Mouse (Mus musculus): ENCODE measurements around the gene Edf1. TPM values are rescaled to one million over a fixed set of nuclear protein-coding genes. Genes with fewer than 3 reads are reported as not detected.
A peak's percentile ranks its signal among the peaks of the same experiment; 100 is the strongest.
"Not testable (repeated sequence)": the region's sequence is repeated elsewhere in the genome, so short reads cannot be mapped to it uniquely, and the experiment has no call there.

Edf1 gene
- polyA plus RNA-seq, 1 experiment from 2014 or later = 374 TPM

DNA sequence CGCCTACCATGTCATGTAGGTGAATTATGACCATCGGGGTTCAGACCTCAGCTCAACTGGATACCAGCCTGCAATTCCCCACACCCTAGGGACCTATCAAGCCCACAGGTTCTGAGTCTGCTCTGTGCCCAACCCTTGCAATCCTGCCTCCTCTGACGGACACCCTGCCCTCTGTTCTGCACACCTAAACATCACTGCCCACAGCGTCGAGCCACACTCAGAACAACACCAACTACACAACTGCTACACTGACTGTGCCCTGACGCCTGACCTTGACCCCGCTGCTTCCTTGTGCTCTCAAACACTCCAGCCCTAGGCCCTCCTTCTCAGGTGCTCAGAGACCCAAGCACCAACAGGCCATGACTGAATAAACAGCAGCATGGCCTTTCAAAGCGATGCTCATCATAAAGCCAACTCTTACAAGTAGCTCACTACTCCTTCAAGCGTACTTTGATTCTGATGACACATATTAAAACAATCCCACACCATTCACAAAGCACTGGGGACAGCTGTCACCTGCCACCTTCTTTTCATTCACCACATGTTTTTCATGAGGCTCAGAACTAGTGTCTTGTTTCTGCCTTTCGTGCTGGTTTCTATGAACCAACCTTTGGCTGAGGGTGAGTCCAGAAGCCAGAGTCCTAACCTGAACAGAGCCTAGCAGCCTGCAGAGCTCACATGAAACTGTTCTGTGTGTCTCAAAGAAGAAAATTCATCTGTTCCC, 15.8 kb upstream of the Edf1 start:
- ATAC-seq = no peak
- WGBS = 93% methylated on average over 10 of the region's 10 CpGs
- no peak overlapping the region for H3K4me2 ChIP-seq (ENCODE audit: low read length)

DNA sequence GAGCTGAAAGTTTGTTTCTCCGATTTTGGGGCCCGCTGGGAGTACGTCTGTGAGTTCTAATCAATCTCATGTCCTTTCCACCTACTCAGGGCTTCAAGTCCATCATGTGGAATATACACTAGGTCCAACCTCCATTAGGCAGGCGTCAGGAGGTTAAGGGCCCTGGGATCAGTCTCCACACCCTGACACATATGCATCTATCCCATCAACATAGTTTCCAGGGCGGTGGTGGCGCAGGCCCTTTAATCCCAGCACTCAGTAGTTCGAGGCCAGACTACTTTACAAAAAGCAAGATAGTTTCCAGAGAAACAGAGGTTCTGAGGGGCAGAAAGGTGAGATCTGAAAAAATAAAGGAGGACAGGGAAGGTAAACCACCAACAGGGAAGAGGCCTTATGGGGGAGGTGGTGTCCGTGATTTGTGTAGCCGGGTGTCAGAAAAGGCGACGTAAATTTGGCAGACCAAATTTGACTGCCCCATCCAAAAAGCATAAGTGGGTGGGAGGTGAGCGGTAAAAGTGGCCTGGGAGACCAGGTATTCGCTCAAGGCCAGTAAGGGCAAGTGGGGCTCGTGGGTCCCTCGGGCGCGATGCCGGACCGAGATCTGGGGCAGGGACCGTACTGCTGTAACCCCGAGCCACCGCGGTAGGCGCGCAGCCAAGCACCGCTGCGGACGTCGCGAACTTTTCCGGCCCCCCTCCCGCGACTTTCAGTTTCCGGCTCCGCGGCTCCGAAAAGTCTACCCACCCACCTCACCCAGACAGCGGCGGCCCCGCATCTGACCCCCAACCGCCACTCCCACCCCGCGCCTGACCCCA, 11.4 kb upstream of the Edf1 start:
- Histone ChIP-seq H3K27ac (ENCODE audit: low read length) (peak overlapping the region; percentile 50; the same call in 1 of the 2 replicates), H3K27me3 (ENCODE audit: control insufficient read depth, insufficient read depth, low read depth, low read length) (no peaks in the 10 kb centered on the region), H3K36me3 (ENCODE audit: control insufficient read depth, insufficient read depth, low read length) (no peaks in the 10 kb centered on the region), H3K4me1 (ENCODE audit: control insufficient read depth, insufficient read depth, low read length) (peaks cover 9% of the 10 kb centered on the region), H3K4me3 (ENCODE audit: low read depth, low read length) (peak overlapping the region; percentile 66), H3K4me2 (ENCODE audit: low read length) (peak overlapping the region; percentile 86), H3K9ac (ENCODE audit: low read depth, low read length) (peak overlapping the region; percentile 75), H3K9me3 (replicated peaks; ENCODE audit: control insufficient read depth, low read length, poor library complexity, severe bottlenecking) (no peaks in the 10 kb centered on the region)
- peak; percentile 73; the same call in 1 of the 2 replicates for ATAC-seq
- 8% methylated on average over 43 of the region's 43 CpGs for WGBS

More for the DNA sequence above, 15.8 kb upstream of the Edf1 start:
- H3K9ac ChIP-seq (ENCODE audit: low read depth, low read length) = no peak overlapping the region
- H3K36me3 ChIP-seq (ENCODE audit: control insufficient read depth, insufficient read depth, low read length) = no peaks in the 10 kb centered on the region
- H3K9me3 ChIP-seq (replicated peaks; ENCODE audit: control insufficient read depth, low read length, poor library complexity, severe bottlenecking) = no peaks in the 10 kb centered on the region
- no peak overlapping the region for H3K27ac ChIP-seq (ENCODE audit: low read length)
- H3K4me3 ChIP-seq (ENCODE audit: low read depth, low read length) = no peak overlapping the region
- no peaks in the 10 kb centered on the region for H3K27me3 ChIP-seq (ENCODE audit: control insufficient read depth, insufficient read depth, low read depth, low read length)
- peaks cover 6% of the 10 kb centered on the region for H3K4me1 ChIP-seq (ENCODE audit: control insufficient read depth, insufficient read depth, low read length)

DNA sequence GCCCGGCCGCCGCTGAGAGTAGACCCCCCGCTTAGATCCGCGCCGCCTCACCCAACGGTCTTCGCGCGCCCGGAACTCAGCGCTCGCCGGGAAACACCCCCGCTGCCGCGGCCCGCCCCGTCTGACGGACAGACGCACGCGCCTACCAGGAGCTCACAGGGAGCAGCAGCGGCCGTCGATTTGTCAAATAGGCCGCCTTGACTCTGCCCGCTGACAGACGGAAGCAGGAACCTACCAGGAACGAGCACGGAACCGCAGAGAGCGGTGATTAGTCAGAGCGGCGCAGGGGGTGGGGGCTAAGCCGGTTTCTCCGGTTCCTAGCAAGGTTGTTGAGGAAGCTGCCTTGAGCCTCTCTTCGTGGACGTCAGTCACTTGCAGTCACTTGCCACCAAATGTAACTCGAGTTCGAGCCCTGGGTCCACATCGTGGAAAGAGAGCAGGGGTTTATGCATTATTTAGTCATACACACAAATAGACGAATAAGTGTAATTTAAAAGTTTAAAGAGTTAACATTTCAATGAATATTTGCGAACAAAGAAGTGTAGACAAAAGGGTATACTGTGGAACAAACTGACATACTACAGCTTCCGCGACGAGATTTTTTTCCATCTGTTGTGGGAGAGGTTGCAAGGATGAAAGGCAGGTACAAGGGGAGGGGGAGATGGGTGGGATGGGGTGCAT, 10.7 kb upstream of the Edf1 start, which contains the start of gene Traf2:
TSS of gene Traf2 (minus strand) at position 130 of the 681 bp plus-strand sequence.
- peaks cover 9% of the 10 kb centered on the region for H3K4me1 ChIP-seq (ENCODE audit: control insufficient read depth, insufficient read depth, low read length)
- H3K36me3 ChIP-seq (ENCODE audit: control insufficient read depth, insufficient read depth, low read length) = no peaks in the 10 kb centered on the region
- H3K9ac ChIP-seq (ENCODE audit: low read depth, low read length) = peak within 1 kb of the TSS; percentile 75
- H3K27ac ChIP-seq (ENCODE audit: low read length) = peak within 1 kb of the TSS; percentile 50; the same call in 1 of the 2 replicates
- peak; percentile 100 for ATAC-seq
- H3K4me3 ChIP-seq (ENCODE audit: low read depth, low read length) = peak within 1 kb of the TSS; percentile 66
- no peaks in the 10 kb centered on the region for H3K9me3 ChIP-seq (replicated peaks; ENCODE audit: control insufficient read depth, low read length, poor library complexity, severe bottlenecking)
- H3K27me3 ChIP-seq (ENCODE audit: control insufficient read depth, insufficient read depth, low read depth, low read length) = no peaks in the 10 kb centered on the region
- peak within 1 kb of the TSS; percentile 86 for H3K4me2 ChIP-seq (ENCODE audit: low read length)
- WGBS = 3% methylated on average over 48 of the region's 48 CpGs

DNA sequence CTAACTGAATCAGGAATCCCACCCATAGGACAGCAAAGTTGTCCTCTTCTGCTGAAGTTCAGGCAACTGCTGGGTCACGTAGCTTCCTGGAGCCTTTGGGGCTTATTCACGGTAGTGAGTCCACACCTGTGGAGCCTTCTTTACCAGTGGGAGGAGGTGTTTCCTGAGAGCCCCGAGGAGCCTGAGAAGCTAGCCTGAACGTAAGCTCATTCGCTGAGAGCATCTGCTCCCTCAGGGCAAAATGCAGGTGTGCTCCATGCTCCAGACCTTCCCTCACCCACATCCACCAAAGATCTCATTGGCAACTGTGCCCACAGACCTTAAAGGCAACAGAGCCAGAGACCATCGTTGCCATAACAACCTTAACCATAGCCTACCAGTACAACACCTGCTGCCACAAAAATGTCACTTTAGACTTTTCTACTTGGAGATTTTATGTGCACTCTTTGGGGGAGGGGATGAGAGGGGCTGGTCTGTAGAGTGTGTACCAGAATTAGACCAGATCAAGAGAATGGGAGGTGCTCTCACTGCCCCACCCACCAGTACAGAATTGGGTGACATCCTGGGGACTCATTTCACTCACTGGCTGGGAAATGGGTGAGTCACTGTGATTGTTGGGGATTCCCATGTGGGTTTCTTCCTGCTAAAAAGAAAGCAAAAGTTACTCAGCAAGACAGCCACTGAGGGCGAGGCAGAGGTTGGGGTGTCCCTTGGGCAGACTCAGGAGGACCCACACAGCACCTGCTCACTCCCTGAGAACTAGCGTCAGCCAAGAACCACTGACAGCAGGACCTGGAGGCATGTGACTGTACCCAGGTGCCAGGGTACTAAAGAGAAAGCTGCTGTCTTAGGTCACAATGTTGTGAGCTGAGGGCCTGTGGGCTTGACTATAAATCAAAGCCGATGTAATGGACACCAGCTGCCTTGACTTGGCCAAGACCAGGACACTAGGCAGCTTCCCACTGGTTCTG, 8.3 kb upstream of the Edf1 start:
- 85% methylated on average over 9 of the region's 9 CpGs for WGBS
- Histone ChIP-seq H3K36me3 (ENCODE audit: control insufficient read depth, insufficient read depth, low read length) (no peaks in the 10 kb centered on the region), H3K9me3 (replicated peaks; ENCODE audit: control insufficient read depth, low read length, poor library complexity, severe bottlenecking) (no peaks in the 10 kb centered on the region), H3K27me3 (ENCODE audit: control insufficient read depth, insufficient read depth, low read depth, low read length) (no peaks in the 10 kb centered on the region), H3K4me2 (ENCODE audit: low read length) (no peak overlapping the region), H3K27ac (ENCODE audit: low read length) (no peak overlapping the region), H3K9ac (ENCODE audit: low read depth, low read length) (no peak overlapping the region), H3K4me1 (ENCODE audit: control insufficient read depth, insufficient read depth, low read length) (peaks cover 9% of the 10 kb centered on the region), H3K4me3 (ENCODE audit: low read depth, low read length) (no peak overlapping the region)
- no peak for ATAC-seq

DNA sequence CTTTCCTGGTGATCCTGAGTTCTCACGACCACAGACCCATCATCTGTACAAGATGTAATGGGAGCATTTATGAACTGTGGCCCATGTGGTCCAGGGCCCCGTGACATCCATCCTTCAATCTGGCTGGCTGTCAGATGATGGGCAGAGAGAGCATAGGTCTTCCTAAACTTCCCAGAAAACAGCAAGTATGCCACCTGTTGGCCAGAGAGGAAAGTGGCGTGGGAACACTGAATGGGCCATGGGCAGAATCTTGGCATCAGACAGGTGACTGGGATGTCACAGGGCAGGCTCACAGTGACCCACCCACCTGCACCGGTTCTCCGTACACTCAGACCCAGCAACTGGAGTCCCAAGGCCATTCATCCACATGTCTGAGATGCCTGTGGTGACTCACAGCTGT, 6.5 kb upstream of the Edf1 start:
- Histone ChIP-seq H3K4me3 (ENCODE audit: low read depth, low read length) (no peak overlapping the region), H3K9ac (ENCODE audit: low read depth, low read length) (no peak overlapping the region), H3K4me1 (ENCODE audit: control insufficient read depth, insufficient read depth, low read length) (peaks cover 4% of the 10 kb centered on the region), H3K4me2 (ENCODE audit: low read length) (no peak overlapping the region), H3K36me3 (ENCODE audit: control insufficient read depth, insufficient read depth, low read length) (no peaks in the 10 kb centered on the region), H3K27ac (ENCODE audit: low read length) (no peak overlapping the region), H3K9me3 (replicated peaks; ENCODE audit: control insufficient read depth, low read length, poor library complexity, severe bottlenecking) (no peaks in the 10 kb centered on the region), H3K27me3 (ENCODE audit: control insufficient read depth, insufficient read depth, low read depth, low read length) (no peaks in the 10 kb centered on the region)
- 33% methylated on average over 5 of the region's 5 CpGs for WGBS
- no peak for ATAC-seq

DNA sequence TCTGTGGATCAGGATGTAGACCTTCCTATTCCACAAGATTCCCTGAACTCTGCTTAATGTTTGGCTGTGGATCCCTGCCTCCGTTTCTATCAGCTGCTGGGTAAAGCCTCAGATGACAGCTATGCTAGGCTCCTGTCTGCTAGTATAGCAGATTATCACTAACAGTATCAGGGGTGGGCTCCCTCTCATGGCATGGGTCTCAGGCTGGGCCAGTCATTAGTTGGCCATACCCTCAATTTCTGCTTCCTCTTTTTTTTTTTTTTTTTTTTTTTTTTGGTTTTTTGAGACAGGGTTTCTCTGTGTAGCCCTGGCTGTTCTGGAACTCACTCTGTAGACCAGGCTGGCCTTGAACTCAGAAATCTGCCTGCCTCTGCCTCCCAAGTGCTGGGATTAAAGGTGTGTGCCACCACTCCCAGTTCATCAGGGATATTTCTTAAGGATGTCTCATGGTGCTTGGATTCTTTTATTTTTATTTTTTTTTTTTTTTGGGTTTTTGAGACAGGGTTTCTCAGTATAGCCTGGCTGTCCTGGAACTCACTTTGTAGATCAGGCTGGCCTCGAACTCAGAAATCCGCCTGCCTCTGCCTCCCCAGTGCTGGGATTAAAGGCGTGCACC, 4.4 kb upstream of the Edf1 start:
- 89% methylated on average over 4 of the region's 4 CpGs for WGBS
- H3K27ac ChIP-seq (ENCODE audit: low read length); H3K9ac ChIP-seq (ENCODE audit: low read depth, low read length); H3K4me2 ChIP-seq (ENCODE audit: low read length); H3K4me1 ChIP-seq (ENCODE audit: control insufficient read depth, insufficient read depth, low read length); ATAC-seq; H3K27me3 ChIP-seq (ENCODE audit: control insufficient read depth, insufficient read depth, low read depth, low read length); H3K9me3 ChIP-seq (replicated peaks; ENCODE audit: control insufficient read depth, low read length, poor library complexity, severe bottlenecking); H3K4me3 ChIP-seq (ENCODE audit: low read depth, low read length); H3K36me3 ChIP-seq (ENCODE audit: control insufficient read depth, insufficient read depth, low read length): not testable (repeated sequence)

DNA sequence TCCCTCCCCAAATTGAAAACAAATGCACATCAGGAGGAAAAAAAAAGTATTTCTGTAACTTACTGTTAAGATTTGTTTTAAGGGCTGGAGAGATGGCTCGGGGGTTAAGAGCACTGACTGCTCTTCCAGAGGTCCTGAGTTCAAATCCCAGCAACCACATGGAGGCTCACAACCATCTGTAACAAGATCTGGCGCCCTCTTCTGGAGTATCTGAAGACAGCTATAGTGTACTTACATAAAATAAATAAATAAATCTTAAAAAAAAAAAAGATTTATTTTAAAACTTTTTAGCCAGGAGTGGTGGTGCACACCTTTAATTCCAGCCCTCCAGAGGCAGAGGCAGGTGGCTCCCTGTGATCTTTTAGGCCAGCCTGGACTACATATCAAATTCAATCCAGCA, 2.2 kb upstream of the Edf1 start:
- not testable (repeated sequence) for ATAC-seq; H3K36me3 ChIP-seq (ENCODE audit: control insufficient read depth, insufficient read depth, low read length); H3K9me3 ChIP-seq (replicated peaks; ENCODE audit: control insufficient read depth, low read length, poor library complexity, severe bottlenecking); H3K9ac ChIP-seq (ENCODE audit: low read depth, low read length); H3K27ac ChIP-seq (ENCODE audit: low read length); H3K4me2 ChIP-seq (ENCODE audit: low read length); H3K4me3 ChIP-seq (ENCODE audit: low read depth, low read length); H3K27me3 ChIP-seq (ENCODE audit: control insufficient read depth, insufficient read depth, low read depth, low read length)
- peaks cover 17% of the 10 kb centered on the region for H3K4me1 ChIP-seq (ENCODE audit: control insufficient read depth, insufficient read depth, low read length)
- WGBS = 47% methylated on average over 2 of the region's 2 CpGs

DNA sequence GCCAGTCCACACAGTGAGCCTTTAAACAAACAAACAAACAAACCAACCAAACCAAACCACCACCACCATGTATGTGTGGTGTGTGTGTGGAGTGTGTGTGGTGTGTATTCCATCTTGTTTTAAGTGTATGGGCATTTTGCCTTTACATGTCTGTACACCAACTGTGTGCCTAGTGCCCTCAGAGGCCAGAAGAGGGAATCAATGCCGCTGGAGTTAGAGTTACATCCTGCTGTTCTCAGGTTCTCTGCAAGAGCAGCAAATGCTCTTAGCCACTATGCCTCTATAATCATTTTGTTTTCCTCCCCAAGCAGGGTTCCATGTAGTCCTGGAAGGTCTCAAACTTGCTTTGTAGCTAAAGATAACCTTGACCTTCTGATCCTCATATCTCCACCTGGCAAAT, 1.4 kb upstream of the Edf1 start:
- 52% methylated on average over 1 of the region's 1 CpGs for WGBS
- ATAC-seq = no peak
- Histone ChIP-seq H3K4me2 (ENCODE audit: low read length) (no peak overlapping the region; the same call in 1 of the 2 replicates), H3K27me3 (ENCODE audit: control insufficient read depth, insufficient read depth, low read depth, low read length) (no peaks in the 10 kb centered on the region), H3K27ac (ENCODE audit: low read length) (no peak overlapping the region), H3K4me1 (ENCODE audit: control insufficient read depth, insufficient read depth, low read length) (peaks cover 17% of the 10 kb centered on the region), H3K9ac (ENCODE audit: low read depth, low read length) (no peak overlapping the region), H3K36me3 (ENCODE audit: control insufficient read depth, insufficient read depth, low read length) (peaks cover 10% of the 10 kb centered on the region), H3K9me3 (replicated peaks; ENCODE audit: control insufficient read depth, low read length, poor library complexity, severe bottlenecking) (no peaks in the 10 kb centered on the region), H3K4me3 (ENCODE audit: low read depth, low read length) (no peak overlapping the region)

All from midbrain, embryonic 16.5 days (tissue).